In genomic region chr7:98403996-98404395, GRCm38 (mm10) we compare ENCODE assay signal across 15 mouse cellular contexts. TPM values are rescaled to one million over a fixed set of nuclear protein-coding genes. Genes with fewer than 3 reads are reported as not detected.
DNase-seq lines count a peak whose midpoint lies in the region; ATAC-seq and TF ChIP-seq lines count a peak whose summit lies in the region.
"Had no signal": no experiment of that assay in that cellular context is flagged by ENCODE, and none has a peak within 500 bp of the region (broad histone marks: within the 10 kb centered on the region; RNA-seq: fewer than 3 reads in every experiment).

No protein-coding gene starts in this region.

- H3K9ac ChIP-seq in hindbrain, embryonic 14.5 days = no peak overlapping the region
- H3K9ac ChIP-seq: embryonic facial prominence, embryonic 12.5 days; heart, embryonic 15.5 days; liver, postnatal 0 days; stomach, embryonic 15.5 days had no signal

- no peak for TF ChIP-seq POLR2A in brain, embryonic 14.5 days (IDR thresholded peaks at IDR 0.05; ENCODE audit: borderline replicate concordance, extremely low read depth, insufficient read depth, insufficient read length, poor library complexity, severe bottlenecking)

- peak; percentile 80; the same call in 1 of the 2 replicates for ATAC-seq in hindbrain, embryonic 14.5 days (ENCODE audit: low FRiP score)
- ATAC-seq: intestine, embryonic 16.5 days; liver, postnatal 0 days had no signal

- no peaks in the 10 kb centered on the region for H3K36me3 ChIP-seq in hindbrain, embryonic 14.5 days (replicated peaks; ENCODE audit: control insufficient read depth, insufficient read depth)
- H3K36me3 ChIP-seq: embryonic facial prominence, embryonic 12.5 days; heart, embryonic 15.5 days; stomach, embryonic 15.5 days had no signal

- H3K27ac ChIP-seq in hindbrain, embryonic 14.5 days = peak overlapping the region; percentile 50
- H3K27ac ChIP-seq: embryonic facial prominence, embryonic 12.5 days; heart, embryonic 15.5 days; stomach, embryonic 15.5 days had no signal

- no peak overlapping the region for H3K4me2 ChIP-seq in hindbrain, embryonic 14.5 days (replicated peaks)
- H3K4me2 ChIP-seq: embryonic facial prominence, embryonic 12.5 days; heart, embryonic 15.5 days; stomach, embryonic 15.5 days had no signal

- peak; percentile 43 for DNase-seq in layer of hippocampus, adult 9-11 months
- DNase-seq in layer of hippocampus, adult 11-12 months (ENCODE audit: low spot score) = no peak
- peak; percentile 83 for DNase-seq in brain, embryonic 14.5 days (ENCODE audit: low read depth)
- DNase-seq in cerebellum, adult 18-20 months = peak; percentile 77 to 84
- peak; percentile 68 for DNase-seq in hindbrain, embryonic 14.5 days (ENCODE audit: low spot score)
- no peak for DNase-seq in urinary bladder, adult 18-20 months (ENCODE audit: low spot score in 2 of 2)
- DNase-seq in heart, adult 18-20 months = no peak
- no peak for DNase-seq in spleen, adult 18-20 months
- DNase-seq: liver, postnatal 0 days had no signal

- no peaks in the 10 kb centered on the region for H3K27me3 ChIP-seq in hindbrain, embryonic 14.5 days (ENCODE audit: control insufficient read depth, insufficient read depth, low read length)
- H3K27me3 ChIP-seq: embryonic facial prominence, embryonic 12.5 days; heart, embryonic 15.5 days; stomach, embryonic 15.5 days had no signal

- H3K4me3 ChIP-seq in hindbrain, embryonic 14.5 days (replicated peaks; ENCODE audit: low read length) = no peak overlapping the region
- H3K4me3 ChIP-seq: embryonic facial prominence, embryonic 12.5 days; heart, embryonic 15.5 days; stomach, embryonic 15.5 days had no signal

- no peaks in the 10 kb centered on the region for H3K9me3 ChIP-seq in hindbrain, embryonic 14.5 days (ENCODE audit: control insufficient read depth, low read length)
- H3K9me3 ChIP-seq: heart, embryonic 15.5 days; stomach, embryonic 15.5 days had no signal

- no peak for TF ChIP-seq CTCF in brain, embryonic 14.5 days (IDR thresholded peaks at IDR 0.05; ENCODE audit: borderline replicate concordance, extremely low read depth, insufficient read depth, insufficient read length)

- WGBS in hindbrain, embryonic 14.5 days = 61% methylated on average over 4 of the region's 4 CpGs

- H3K4me1 ChIP-seq in hindbrain, embryonic 14.5 days (replicated peaks; ENCODE audit: control insufficient read depth, insufficient read depth, low read length) = peaks cover 20% of the 10 kb centered on the region
- H3K4me1 ChIP-seq: heart, embryonic 15.5 days; stomach, embryonic 15.5 days had no signal

RNA-seq across cellular contexts. Expression of gene Gucy2d, which starts 36.2 kb away (rescaled TPM):
- 0.11 TPM in 1 of 2 replicates, not detected in the other for polyA plus RNA-seq in brain, embryonic 14.5 days (2012; rRNA removed)
- 0.19 and 0.39 TPM in 2 replicates for polyA plus RNA-seq in hindbrain, embryonic 14.5 days (2014; fragmentation: Nextera tagmentation; extraction: Ambion mirVana)
- total RNA-seq in heart, adult 18-20 months (2021) = under 1 TPM in 1 of 2 experiments, not detected in 1; 0.07 TPM
- total RNA-seq: megakaryocyte progenitor cell, adult 5-6 weeks had no signal
- polyA plus RNA-seq: heart, embryonic 15.5 days; liver, postnatal 0 days; neural tube, embryonic 11.5 days had no signal

RNA-seq across cellular contexts. Expression of gene Tsku, which starts 42.9 kb away (rescaled TPM):
- 16.0 and 19.1 TPM in 2 replicates for polyA plus RNA-seq in brain, embryonic 14.5 days (2012; rRNA removed)
- polyA plus RNA-seq in hindbrain, embryonic 14.5 days (2014; fragmentation: Nextera tagmentation; extraction: Ambion mirVana) = 9.5 and 11.7 TPM in 2 replicates
- 1 to 10 TPM; 2.3 TPM for total RNA-seq in heart, adult 18-20 months (2021)
- total RNA-seq: megakaryocyte progenitor cell, adult 5-6 weeks had no signal

Comparison
In these comparisons a context has a peak if more than half of its experiments do, and no peak if none do; other contexts are left out.
1. DNase-seq: peak in layer of hippocampus, adult 9-11 months (single experiment), brain, embryonic 14.5 days (single experiment), cerebellum, adult 18-20 months (2 of 2) and hindbrain, embryonic 14.5 days (single experiment); none in layer of hippocampus, adult 11-12 months (single experiment), urinary bladder, adult 18-20 months (0 of 2), heart, adult 18-20 months (0 of 2) and spleen, adult 18-20 months (0 of 2).